Mouse (Mus musculus): ENCODE data around the gene Macrod2.

The Macrod2 gene

GRCm38 (mm10) chr2:141477585-141477984 lies 1082.5 kb downstream of the Macrod2 start:
- DNase-seq (ENCODE audit: low spot score in 2 of 2), result no peak

GRCm38 (mm10) chr2:141490518-141490917 lies 1095.4 kb downstream of the Macrod2 start:
- no peak for DNase-seq (ENCODE audit: low spot score in 2 of 2)

- no peak for DNase-seq (ENCODE audit: low spot score in 2 of 2)
These were observed 1110.3 kb downstream of the Macrod2 start for GRCm38 (mm10) chr2:141505451-141505850.

GRCm38 (mm10) chr2:141507929-141508897 lies 1113.1 kb downstream of the Macrod2 start:
- no peak for DNase-seq (ENCODE audit: low spot score in 2 of 2)

GRCm38 (mm10) chr2:141514976-141515375 lies 1119.9 kb downstream of the Macrod2 start:
- no peak for DNase-seq (ENCODE audit: low spot score in 2 of 2)

GRCm38 (mm10) chr2:141522081-141522480 lies 1127.0 kb downstream of the Macrod2 start:
- DNase-seq (ENCODE audit: low spot score in 2 of 2), result no peak

GRCm38 (mm10) chr2:141545877-141546276 lies 1150.8 kb downstream of the Macrod2 start:
- DNase-seq (ENCODE audit: low spot score in 2 of 2), result no peak

- DNase-seq (ENCODE audit: low spot score in 2 of 2), result no peak
These were observed 1156.6 kb downstream of the Macrod2 start for GRCm38 (mm10) chr2:141551701-141552100.

- DNase-seq (ENCODE audit: low spot score in 2 of 2), result no peak
These were observed 1161.6 kb downstream of the Macrod2 start for GRCm38 (mm10) chr2:141556747-141557146.

- no peak for DNase-seq (ENCODE audit: low spot score in 2 of 2)
These were observed 1163.2 kb downstream of the Macrod2 start for GRCm38 (mm10) chr2:141558242-141558827.

- DNase-seq (ENCODE audit: low spot score in 2 of 2), result no peak
These were observed 1170.9 kb downstream of the Macrod2 start for GRCm38 (mm10) chr2:141565986-141566385.

GRCm38 (mm10) chr2:141571360-141571759 lies 1176.3 kb downstream of the Macrod2 start:
- no peak for DNase-seq (ENCODE audit: low spot score in 2 of 2)

GRCm38 (mm10) chr2:141578206-141578605 lies 1183.1 kb downstream of the Macrod2 start:
- DNase-seq (ENCODE audit: low spot score in 2 of 2), result no peak

GRCm38 (mm10) chr2:141582431-141582830 lies 1187.3 kb downstream of the Macrod2 start:
- DNase-seq (ENCODE audit: low spot score in 2 of 2), result no peak

GRCm38 (mm10) chr2:141582933-141583332 lies 1187.8 kb downstream of the Macrod2 start:
- no peak for DNase-seq (ENCODE audit: low spot score in 2 of 2)

- peak; percentile 6 to 10 for DNase-seq (ENCODE audit: low spot score in 2 of 2)
These were observed 1192.2 kb downstream of the Macrod2 start for GRCm38 (mm10) chr2:141587290-141587689.

- no peak for DNase-seq (ENCODE audit: low spot score in 2 of 2)
These were observed 1196.2 kb downstream of the Macrod2 start for GRCm38 (mm10) chr2:141591326-141591725.

GRCm38 (mm10) chr2:141594811-141595210 lies 1199.7 kb downstream of the Macrod2 start:
- no peak for DNase-seq (ENCODE audit: low spot score in 2 of 2)

GRCm38 (mm10) chr2:141617721-141618120 lies 1222.6 kb downstream of the Macrod2 start:
- DNase-seq (ENCODE audit: low spot score in 2 of 2), result no peak

GRCm38 (mm10) chr2:141618257-141618656 lies 1223.1 kb downstream of the Macrod2 start:
- no peak for DNase-seq (ENCODE audit: low spot score in 2 of 2)

GRCm38 (mm10) chr2:141664051-141664450 lies 1268.9 kb downstream of the Macrod2 start:
- DNase-seq (ENCODE audit: low spot score in 2 of 2), result no peak

GRCm38 (mm10) chr2:141672814-141673213 lies 1277.7 kb downstream of the Macrod2 start:
- DNase-seq (ENCODE audit: low spot score in 2 of 2), result no peak

GRCm38 (mm10) chr2:141673405-141673804 lies 1278.3 kb downstream of the Macrod2 start:
- no peak for DNase-seq (ENCODE audit: low spot score in 2 of 2)

Data from frontal cortex, postnatal 25 days (tissue).